Mouse (Mus musculus) CD4-positive helper T cell, adult 2 months (primary cell): Measurements from ENCODE around the gene Sat1.
"Not testable (repeated sequence)": the region's sequence is repeated elsewhere in the genome, so short reads cannot be mapped to it uniquely, and the experiment has no call there.

Source experiments
- DNase-seq: peaks from one replicate; pipeline ENCODE4 v3.0.0-alpha.2; 2012; ENCODE audit warnings: low read depth, missing footprints, low spot score

The Sat1 gene

DNA sequence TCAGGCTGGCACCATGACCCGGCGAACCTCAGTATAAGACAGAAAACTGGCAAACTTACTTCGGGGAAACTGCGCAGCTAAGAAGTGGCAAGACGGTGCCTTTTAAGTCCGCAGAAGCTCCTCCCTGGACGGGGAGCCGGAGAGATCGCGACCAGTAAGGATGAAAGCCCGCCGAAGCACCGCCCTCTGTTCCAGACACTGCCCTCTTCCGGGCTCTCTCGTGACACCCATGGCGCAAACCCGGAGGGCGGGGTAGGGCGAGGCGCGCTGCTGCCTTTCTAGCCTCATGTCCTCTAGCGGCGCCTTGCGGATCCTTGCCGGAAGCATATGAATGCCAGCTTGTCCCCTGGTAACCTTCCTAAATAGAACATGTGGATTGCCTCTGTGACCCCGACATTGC, at the start of gene Sat1:
Gene Sat1, minus strand, starts transcription at position 179 of the 400 bp plus-strand sequence.
- peak; percentile 94 for DNase-seq

DNA sequence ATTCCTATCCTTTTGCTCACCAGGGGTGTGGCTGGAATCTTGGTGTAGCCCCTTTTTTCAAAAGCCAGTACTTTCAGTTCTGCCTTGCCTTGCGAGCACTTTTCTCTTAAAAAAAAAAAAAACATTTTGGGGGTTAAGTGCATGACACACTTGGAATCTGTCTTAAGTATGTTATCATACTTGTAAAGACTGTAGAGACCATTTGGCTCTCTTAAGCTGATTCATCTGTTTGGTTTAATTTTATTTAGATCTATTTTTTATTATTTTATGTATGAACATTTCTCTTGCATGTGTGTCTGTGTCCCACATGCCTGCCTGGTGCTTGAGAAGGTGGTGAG, 46.6 kb upstream of the Sat1 start:
- no peak for DNase-seq

DNA sequence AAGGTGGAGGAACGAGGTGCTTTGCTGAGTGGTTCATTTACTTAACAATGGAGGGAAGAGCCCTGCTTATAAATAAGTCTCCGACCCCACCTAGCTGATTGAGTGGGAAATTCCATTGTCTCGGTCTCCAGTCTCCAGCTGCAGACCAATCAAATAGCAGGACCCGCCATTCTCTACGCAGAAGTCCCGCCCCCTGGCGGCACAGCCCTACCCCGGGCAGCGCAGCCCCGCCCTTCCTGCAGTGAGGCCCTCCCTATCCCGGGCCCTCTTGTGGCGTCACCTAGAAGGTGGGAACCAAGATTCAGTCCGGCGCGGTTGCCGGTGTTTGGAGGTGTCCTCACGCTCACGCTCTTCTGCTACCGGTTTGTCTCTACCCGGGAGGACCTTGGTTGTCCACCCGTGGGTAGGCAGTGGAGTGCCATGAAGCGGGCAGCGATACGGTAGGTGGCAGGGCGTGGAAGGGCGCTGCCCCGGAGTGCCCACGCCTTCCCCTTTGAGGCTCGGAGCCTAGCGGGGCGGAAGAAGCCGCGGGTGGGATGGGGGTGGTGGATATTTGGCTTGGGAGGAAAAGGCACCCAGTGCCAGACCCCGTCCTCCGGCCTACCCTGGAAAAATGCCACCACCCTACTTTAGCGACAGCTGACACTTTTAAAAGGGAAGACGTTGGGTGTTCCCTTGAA, 46.1 kb upstream of the Sat1 start, which contains the start of gene Acot9:
Gene Acot9, plus strand, starts transcription at position 209 of the 680 bp plus-strand sequence.
- DNase-seq: peak; percentile 93

DNA sequence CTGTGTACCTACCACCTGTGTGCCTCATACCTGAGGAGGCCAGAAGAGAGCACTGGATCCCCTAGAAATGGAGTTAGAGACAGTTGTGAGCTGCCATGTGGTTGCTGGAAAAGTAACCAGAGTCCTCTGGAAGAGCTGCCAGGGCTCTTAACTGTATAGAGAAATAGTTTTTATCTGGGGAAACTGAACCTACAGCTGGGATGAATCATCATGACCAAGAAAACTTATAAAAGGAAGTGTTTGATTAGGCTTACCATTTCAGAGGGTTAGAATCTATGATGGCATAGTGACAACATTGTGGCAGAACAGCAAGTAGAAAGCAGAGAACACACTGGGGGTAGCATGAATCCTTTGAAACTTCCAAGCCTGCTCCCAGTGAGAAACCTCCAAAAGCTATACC, 40.6 kb upstream of the Sat1 start:
- no peak for DNase-seq

DNA sequence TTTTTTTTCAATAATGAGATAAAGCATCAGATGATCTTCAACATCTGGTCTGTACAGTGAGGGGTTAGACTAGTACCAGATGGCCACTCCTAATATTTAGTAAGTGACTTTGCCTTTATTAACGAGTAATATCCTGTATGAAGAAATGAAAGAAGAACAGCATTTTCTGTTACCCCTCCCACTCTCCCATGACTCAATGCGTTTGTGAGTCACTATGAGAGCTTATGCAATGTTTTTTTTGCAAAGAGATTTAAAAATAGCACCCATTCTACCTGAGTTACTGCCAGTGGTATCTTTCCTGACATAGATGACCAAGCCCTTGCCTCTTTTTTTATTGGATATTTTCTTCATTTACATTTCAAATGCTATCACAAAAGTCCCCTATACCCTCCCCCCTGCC, 2.0 kb upstream of the Sat1 start:
- no peak for DNase-seq

DNA sequence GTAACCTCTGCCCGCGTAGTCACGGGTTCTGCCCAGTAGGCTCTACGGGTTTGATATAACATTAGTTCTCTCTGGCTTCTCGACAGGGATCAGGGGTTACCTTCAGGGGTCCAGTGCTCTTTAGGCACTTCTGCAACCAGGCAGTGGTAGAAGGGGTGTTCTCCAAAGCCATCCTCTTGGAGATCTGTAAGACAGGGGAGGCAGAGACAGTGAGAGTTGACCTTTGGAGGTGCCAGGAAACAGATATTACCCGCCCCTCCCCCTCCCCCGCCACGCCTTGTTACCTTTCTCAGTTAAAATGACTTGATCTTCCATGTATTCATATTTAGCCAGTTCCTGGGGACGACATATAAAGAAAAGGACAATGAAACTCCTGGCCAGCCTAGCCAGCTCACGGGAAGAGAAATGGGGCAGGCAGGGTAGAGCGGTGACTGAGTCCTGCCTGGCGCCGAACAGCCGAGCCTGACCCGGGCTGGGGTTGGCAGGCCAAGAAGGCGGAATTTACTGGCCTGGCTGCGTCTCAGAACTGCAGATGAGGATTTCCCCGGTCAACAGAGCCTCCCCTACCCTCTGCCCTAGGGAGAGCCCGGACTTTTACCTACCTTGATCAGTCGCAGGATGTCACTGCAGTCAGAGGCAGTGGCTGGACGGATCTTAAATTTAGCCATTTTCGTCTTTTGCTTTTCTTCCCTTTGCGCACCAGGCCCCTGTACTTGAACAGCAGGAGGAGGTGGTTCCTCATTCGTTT, 574 bp downstream of the Sat1 start:
- peak; percentile 62 for DNase-seq

DNA sequence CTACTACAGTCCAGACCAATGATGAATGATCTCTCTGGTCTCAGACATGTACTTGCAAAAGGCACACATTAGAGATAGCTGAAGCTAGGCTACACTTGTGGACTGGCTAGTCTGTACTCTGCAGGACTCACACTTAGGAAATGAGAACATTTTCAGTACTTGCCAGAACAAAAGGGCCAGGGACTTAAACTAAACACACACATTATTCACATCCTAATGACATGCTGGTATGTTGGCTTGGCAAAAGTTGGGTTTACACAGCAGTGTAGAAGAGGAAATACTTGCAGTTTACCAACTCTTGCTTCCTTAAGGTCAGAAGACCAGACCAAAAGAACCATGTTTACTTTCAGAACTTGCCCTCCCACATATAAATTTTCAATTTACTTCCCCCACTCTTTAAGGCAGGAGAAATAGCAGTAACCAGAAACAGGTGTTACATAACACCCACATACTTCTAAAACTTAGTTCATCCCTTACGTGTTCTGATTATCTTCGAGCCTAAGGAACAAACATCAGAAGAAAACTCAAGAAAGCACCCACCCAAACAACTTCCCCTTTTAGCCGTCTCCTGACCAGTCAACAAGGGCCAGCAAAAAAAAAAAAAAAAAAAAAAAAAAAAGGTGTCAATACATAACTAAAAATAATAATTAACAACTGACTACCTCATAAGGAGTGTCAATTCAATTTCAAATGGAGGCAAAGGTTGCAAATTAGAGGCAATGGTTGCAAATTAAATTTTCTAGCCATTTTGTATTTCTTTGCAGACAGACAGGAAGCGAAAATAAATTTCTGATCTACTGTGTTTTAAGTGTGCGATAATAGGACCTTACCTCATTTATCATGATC, 1.7 kb downstream of the Sat1 start:
- no peak for DNase-seq

DNA sequence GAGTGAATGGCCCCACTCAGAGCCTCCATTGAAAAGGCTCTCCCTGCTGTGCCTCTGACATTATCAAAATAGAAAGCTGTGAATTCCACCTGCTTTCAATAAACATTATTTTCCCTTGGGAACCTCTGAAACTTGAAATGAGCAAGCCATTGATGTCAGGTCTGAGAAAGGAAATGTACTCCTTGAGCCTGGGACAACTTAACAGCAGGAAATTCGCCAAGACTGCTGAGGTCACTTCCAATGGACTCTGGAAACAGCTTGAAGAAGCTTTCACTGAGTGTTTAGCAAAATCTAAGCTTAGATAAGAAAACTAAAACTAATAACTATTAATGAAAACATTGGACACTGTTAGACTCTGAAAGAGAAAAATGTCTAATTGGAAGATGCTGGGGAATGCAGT, 7.6 kb downstream of the Sat1 start:
- DNase-seq: no peak

DNA sequence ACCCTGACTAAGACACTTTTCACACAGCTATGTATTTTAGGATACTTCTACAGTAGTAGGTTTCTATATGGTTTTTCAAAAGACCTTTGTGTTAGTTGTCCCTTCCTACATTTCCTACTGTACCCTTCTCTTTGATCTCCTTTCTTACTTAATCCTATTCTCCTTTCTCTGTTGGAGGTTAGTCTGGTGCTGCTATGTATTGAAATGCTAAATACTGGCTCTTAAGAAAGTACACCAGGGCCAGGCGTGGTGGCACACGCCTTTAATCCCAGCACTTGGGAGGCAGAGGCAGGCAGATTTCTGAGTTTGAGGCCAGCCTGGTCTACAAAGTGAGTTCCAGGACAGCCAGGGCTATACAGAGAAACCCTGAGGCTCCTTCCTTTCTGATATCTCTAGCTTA, 10.8 kb downstream of the Sat1 start:
- not testable (repeated sequence) for DNase-seq

DNA sequence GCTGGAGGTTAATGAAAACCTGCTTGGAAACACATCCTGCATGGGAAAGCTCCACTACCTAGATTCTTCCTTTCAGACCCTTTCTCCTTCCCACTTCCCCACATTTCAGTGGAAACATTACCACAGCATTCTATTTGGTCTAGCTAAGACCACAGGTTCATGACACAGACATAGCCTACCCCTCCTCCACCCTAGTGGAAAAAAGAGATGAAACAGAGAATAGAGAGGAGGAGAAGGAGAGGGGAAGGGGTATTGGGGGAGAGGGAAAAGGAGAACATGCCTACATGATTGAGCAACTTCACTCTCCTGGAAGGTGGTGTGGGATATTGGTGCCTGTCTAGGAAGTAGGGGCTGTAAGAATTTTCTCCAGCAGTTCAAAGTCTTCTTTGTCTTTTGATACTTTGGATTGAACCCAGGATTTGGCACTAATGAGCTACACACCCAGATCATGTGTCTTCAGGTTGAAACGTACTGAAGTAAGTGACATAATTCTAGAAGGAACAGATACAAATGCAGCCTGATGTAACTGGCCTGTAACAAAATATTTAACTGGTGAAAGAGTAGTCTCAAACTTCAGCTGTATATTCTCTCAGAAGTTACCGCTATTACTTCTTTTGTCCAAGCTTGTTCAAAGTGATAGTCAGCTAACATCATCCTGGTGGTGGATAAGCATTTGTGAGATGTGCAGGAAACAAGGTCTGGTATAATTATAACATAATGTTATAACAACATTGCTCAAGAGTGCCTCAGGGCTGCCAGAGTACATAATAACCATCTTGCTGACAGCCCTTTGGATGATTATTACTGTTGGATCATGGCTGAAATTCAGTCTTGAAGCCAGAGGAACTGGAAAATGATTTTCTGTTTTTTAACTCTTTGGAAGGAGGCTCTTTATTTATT, 13.6 kb downstream of the Sat1 start:
- no peak for DNase-seq

DNA sequence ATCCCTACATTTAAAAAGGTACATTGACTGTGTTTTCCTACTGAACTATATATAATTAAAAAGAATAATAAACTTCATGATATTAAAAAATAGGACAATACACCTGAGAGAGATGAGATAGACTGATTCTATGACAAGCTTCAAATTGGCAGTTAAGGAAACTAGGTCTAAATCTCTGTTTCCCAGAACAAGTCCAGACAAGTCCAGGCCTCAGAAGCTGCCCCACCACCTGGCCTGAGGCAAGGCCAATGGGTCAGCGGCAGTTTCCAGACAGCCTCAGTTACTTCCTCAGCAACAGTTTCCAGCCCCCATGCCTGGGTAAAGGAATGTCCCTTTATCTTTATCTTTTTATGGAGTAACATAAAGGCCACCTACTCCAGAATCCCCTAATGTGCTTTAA, 14.4 kb downstream of the Sat1 start:
- DNase-seq: no peak

DNA sequence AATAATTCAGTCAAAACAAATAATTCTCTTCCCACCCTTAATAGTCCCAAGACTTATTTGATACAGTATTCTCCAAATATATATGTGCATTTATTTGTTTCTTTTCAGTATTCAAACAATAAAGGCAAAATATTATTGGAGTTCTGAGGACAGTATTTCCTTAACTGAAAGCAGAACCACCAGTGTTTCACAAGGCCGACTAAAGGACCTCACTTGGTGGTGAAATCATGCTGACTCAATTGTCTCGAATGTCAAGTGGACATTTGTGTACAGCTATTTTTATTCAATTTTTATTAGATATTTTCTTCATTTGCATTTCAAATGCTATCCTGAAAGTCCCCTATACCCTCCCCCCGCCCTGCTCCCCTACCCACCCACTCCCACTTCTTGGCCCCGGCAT, 21.3 kb downstream of the Sat1 start:
- no peak for DNase-seq

DNA sequence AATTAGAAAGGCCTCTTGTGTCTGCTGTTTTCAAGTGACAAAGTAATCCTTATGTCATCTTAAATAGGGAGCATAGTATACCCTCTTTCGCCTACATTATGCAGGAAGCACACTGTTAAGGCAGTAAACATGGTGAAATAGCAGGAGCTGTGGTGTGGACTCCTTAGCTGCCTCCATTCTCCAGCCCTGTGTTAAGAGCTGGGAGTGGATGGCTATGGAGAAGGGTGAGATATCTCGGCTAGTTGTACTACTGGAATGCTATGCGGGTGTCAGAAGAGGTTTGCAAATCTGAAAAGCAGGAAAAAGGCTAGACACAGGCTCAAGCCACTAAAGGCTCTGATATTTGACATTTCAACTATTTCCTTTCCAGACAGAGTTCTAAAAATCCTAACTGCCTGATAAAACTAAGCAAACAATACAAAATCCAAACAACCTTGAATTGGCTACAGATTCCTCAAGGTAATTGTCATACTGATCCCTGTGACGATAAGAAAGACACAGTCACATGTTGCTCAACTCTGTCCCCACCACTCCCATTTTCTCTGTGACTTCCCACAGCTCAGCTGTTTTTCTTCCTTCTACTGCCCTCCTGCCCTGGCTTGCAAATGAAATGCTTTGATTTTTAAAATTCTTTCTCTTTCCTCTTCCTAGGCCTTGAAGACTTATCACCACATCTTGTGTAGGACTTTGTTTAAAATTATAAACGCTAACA, 22.4 kb downstream of the Sat1 start:
- DNase-seq: no peak

DNA sequence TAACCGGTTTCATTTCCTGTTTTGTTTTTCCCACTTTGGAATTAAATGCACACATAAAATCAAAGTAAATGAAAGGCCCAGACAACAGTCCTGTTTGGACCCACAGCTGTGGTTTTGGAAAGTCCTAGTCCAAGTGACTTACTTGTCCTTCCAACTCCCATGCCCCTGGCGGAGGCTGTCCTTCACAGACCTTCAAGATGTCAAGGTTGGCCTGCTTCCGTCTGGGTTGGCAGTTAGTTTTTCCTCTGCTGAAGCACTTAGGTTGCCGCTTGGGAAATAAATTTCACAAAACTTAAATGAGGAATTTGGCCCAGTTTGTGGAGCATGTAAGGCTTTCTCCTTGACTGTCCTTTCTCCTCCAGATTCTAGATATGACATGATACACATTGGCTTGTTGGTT, 24.3 kb downstream of the Sat1 start:
- no peak for DNase-seq

DNA sequence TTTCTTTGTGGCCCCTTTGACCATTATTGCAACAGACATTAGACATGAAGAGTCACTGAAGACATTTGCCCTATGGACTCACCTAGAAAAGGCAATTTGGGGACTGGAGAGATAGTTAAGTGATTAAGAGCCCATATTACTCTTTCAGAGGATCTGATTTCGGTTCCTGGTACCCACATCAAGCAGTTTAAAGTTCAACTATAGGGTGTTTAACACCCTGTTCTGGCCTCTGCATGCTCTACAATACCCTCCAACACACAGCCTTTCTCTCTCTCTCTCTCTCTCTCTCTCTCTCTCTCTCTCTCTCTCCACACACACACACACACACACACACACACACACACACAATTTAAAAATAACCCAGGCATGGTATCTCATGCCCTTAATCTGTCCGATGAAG, 38.6 kb downstream of the Sat1 start:
- no peak for DNase-seq

DNA sequence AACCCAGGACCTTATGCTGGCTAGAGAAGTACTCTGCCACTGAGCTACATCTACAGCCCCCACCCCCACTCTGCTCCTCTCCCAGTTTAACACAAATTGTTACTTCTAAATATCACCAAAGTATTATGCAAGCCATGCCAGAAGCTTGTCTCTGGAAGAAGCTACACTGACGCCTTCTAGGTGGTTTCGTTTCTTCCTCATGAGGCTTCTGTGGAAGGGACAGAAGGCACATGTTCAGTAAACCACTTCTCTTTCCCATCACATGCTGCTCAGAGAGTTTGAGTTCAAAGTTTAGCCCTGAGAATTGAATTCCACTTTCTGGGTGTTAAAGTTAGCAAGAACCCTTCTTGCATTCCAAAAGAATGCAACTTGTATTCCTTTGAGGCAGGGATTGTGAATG, 39.0 kb downstream of the Sat1 start:
- DNase-seq: no peak

DNA sequence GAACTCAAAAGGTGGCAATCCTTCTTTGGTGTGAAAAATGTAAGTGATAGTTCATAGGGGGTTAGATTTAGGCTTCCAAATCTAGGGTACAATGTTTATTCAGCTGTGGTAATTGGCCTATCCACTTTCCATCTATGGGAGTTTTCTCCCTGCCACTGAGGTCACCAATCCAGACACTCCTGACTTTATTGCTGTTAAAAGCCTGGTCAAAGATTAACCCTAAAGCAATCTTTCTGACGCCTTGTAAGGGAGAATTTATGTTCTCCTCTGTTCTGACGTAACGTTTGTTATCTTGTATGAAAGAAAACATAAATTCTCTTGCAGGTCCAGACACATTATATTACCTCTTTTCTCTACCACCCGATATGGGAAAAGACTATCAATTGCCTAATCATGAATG, 40.7 kb downstream of the Sat1 start:
- no peak for DNase-seq

DNA sequence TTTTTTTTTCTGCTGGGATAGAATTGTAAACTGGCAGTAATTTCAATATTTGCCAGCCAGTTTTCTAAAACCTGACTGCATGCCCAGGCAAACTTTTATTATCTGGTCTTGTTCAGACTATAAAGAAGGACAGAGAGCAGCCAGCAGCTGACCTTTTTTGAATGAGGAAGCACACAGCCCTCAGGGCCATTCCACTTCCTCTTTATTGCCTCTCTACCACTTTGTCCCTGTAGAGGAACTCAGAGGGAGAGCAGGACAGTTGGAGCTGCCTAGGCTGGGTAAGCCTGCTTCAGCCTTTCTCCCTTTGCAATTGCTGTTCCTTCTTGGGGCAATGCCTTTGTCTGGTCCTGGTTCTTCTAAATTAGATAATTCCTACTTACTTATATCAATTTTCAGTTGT, 43.9 kb downstream of the Sat1 start:
- DNase-seq: no peak

DNA sequence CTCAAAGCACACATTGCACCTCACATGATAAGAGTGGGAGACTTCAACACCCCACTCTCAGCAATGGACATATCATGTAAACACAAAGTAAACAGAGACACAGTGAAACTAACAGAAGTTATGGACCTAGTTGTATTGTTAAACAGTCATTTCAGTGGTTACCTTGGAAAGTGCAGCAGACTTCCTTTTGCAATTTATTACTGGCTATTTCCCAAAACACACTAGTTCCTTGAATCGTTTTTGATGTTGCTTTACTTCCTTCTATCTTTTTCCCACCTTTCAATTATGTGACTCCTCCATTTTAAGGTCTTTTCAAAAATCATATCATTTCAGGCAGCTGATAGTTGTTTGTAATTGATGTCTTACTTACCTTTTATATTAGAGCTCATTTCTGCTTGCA, 44.5 kb downstream of the Sat1 start:
- no peak for DNase-seq

DNA sequence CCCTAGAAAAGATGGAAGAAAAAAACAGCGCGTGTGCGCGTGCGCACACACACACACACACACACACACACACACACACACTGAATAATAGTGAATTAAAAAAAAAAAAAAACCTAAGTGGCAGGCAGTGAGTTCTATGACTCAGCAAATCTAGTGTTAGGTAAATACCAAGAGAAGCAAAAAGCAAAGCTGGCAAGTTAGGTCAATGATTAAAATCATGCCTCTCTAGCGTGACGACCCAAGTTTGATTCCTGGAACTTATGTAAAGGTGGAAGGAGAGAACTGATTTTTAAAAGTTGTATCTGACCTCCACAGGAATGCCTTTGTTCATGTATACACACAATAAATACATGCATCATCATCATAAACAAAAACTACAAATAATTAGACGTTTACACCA, 46.4 kb downstream of the Sat1 start:
- no peak for DNase-seq

DNA sequence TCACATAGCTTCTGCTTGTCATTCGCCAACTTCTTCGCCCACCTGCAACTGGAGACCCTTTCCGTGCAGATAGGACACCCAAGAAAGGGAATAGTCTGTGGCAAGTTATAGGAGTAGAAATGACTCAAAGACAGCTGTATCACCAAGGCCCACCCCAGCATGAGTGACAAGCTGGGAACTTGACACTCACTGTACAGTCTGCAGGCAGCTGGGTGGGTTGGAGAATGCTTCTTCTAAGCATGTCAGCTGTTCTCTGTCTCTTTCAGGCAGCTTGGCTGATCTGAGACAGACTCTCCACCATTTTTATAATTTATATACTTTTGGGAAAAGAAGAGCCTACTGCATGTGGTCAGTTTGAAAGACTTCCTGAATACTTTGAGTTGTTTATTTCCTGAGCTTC, 48.6 kb downstream of the Sat1 start:
- no peak for DNase-seq
